Mouse (Mus musculus): Measurements from ENCODE around the gene Stard7.

DNA sequence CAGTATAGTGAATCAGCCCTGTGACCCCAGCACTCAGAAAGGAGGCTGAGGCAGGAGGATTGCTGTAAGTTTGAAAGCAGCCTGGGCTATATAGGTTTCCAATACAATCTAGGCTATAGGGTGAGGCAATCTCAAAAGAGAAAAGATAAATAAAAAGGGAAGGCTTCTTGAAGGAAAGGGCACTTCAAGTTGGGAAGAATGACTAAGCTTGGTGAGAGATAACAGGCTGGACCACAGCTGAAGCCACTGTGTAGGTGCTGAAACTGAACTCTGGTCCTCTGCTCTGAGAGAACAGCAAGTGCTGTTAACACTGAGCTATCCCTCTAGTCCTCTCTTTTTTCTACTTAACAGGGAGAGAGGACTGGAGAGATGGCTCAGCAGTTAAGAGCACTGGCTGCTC is 7.5 kb upstream of the Stard7 start:
- no peak for TF ChIP-seq CTCF (conservative IDR thresholded peaks at IDR 0.05; ENCODE audit: low read length)
- no peak for TF ChIP-seq POU5F1 (IDR thresholded peaks at IDR 0.05; ENCODE audit: borderline replicate concordance, low read length)
- TF ChIP-seq NANOG (IDR thresholded peaks at IDR 0.05; ENCODE audit: borderline replicate concordance, low read length): no peak
